Mouse (Mus musculus) C2C12 (cell line): Measurements from ENCODE around the gene Pld6.

Source experiments
- CEBPB ChIP-seq: IDR thresholded peaks from one replicate; pipeline ENCODE4 v1.6.1; 2011; ENCODE audit warnings: low read depth, mild to moderate bottlenecking, control low read depth, moderate library complexity
- CTCF ChIP-seq: IDR thresholded peaks from one replicate; pipeline ENCODE4 v1.5.1; 2011; ENCODE audit not compliant: control insufficient read depth, insufficient read depth, insufficient read length
- FOSL1 ChIP-seq: IDR thresholded peaks from one replicate; pipeline ENCODE4 v1.8.0; 2011; ENCODE audit warnings: mild to moderate bottlenecking, low read length; ENCODE audit not compliant: poor library complexity, insufficient read depth, severe bottlenecking
- MAX ChIP-seq: IDR thresholded peaks from one replicate; pipeline ENCODE4 v1.6.1; 2011; ENCODE audit warnings: mild to moderate bottlenecking, control low read depth
- MYOD1 ChIP-seq: IDR thresholded peaks from one replicate; pipeline ENCODE4 v1.6.1; 2011; ENCODE audit warnings: low read depth; ENCODE audit not compliant: control insufficient read depth, insufficient read length
- MYOG ChIP-seq: IDR thresholded peaks from one replicate; pipeline ENCODE4 v1.6.1; 2011; ENCODE audit not compliant: control insufficient read depth, insufficient read length; ENCODE audit errors: extremely low read depth
- USF1 ChIP-seq: IDR thresholded peaks from one replicate; pipeline ENCODE4 v1.6.1; 2011; ENCODE audit warnings: low read depth, mild to moderate bottlenecking, control low read depth, moderate library complexity

DNA sequence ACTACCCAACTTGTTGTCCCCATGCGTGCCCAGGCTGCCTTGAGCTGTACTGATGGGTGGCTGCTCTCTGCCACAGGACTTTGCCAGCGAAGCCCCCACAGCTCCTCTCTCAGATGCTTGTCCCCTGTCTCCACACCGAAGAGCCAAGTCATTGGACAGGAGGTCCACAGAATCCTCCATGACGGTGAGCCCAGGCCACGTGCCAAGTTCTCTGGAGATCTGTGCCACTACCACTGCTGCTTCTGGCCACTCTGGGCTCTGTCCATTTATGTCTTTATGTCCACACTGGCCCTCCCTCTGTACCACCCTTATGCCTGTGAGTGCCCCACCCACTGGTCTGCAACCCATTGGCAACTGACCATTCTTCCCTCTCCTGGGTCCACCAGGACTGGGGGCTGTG lies 45.5 kb downstream of the Pld6 start:
- TF ChIP-seq CTCF = no peak
- TF ChIP-seq MYOG = no peak
- TF ChIP-seq USF1 = no peak
- no peak for TF ChIP-seq MYOD1
- TF ChIP-seq MAX = no peak
- TF ChIP-seq CEBPB = no peak
- TF ChIP-seq FOSL1 = no peak
